In the genomic region with DNA sequence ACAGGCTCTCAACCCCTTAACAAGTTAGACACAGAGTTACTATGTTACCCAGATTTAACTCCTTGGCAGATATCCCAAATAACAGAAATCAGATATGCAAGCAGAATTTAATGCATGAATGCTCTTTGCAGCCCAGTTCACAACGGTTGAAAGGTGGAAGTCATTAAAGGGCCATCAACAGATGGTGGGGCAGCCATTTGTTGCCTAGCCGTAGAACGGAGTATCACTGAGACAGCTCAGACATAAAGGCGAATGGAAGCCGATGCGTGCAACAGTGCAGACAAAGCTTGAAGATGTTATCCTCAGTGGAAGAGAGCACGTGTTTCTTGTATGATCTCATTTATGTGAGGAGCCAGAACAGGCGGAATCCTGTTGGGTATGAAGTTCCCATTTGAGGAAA, we compare ENCODE assay signal across 30 mouse cellular contexts. TPM values are rescaled to one million over a fixed set of nuclear protein-coding genes. Genes with fewer than 3 reads are reported as not detected.
DNase-seq lines count a peak whose midpoint lies in the region; ATAC-seq and TF ChIP-seq lines count a peak whose summit lies in the region.
"Had no signal": no experiment of that assay in that cellular context is flagged by ENCODE, and none has a peak within 500 bp of the region (broad histone marks: within the 10 kb centered on the region; RNA-seq: fewer than 3 reads in every experiment).

No protein-coding gene starts in this region.

- CTCF ChIA-PET in Patski (lab: Charles Lee), result no interaction called here

- no peak overlapping the region for H3K4me2 ChIP-seq in hindbrain, postnatal 0 days (ENCODE audit: low read depth, low read length)
- H3K4me2 ChIP-seq in hindbrain, embryonic 16.5 days (ENCODE audit: low read length), result no peak overlapping the region
- H3K4me2 ChIP-seq in limb, embryonic 15.5 days, result no peak overlapping the region
- no peak overlapping the region for H3K4me2 ChIP-seq in neural tube, embryonic 15.5 days
- H3K4me2 ChIP-seq: hindbrain, embryonic 15.5 days; liver, embryonic 13.5 days; lung, embryonic 14.5 days; neural tube, embryonic 12.5 days; stomach, embryonic 15.5 days had no signal

- in situ Hi-C loops in Patski (cut with MboI; ENCODE audit: low pct_unique_long_range_greater_than_20kb), result no loop called here

- 47% methylated on average over 8 of the region's 8 CpGs for WGBS in hindbrain, postnatal 0 days
- 50% methylated on average over 8 of the region's 8 CpGs for WGBS in hindbrain, embryonic 16.5 days
- WGBS in limb, embryonic 15.5 days, result 45% methylated on average over 8 of the region's 8 CpGs
- WGBS in neural tube, embryonic 15.5 days, result 55% methylated on average over 8 of the region's 8 CpGs

- no peak for TF ChIP-seq CTCF in hindbrain, postnatal 0 days (IDR thresholded peaks at IDR 0.05; ENCODE audit: low read depth)
- TF ChIP-seq CTCF in Patski (IDR thresholded peaks at IDR 0.05), result no peak

- POLR2A ChIA-PET in Patski (lab: Charles Lee), result no interaction called here

- H3K9ac ChIP-seq in hindbrain, postnatal 0 days (replicated peaks; ENCODE audit: low read length), result no peak overlapping the region
- no peak overlapping the region for H3K9ac ChIP-seq in hindbrain, embryonic 16.5 days (ENCODE audit: low read depth, low read length)
- no peak overlapping the region for H3K9ac ChIP-seq in limb, embryonic 15.5 days
- H3K9ac ChIP-seq in neural tube, embryonic 15.5 days (replicated peaks), result no peak overlapping the region
- H3K9ac ChIP-seq: hindbrain, embryonic 15.5 days; liver, embryonic 13.5 days; lung, embryonic 14.5 days; neural tube, embryonic 12.5 days; stomach, embryonic 15.5 days had no signal

- H3K27ac ChIP-seq in hindbrain, postnatal 0 days, result no peak overlapping the region
- no peak overlapping the region for H3K27ac ChIP-seq in hindbrain, embryonic 16.5 days (ENCODE audit: low read depth, low read length)
- no peak overlapping the region for H3K27ac ChIP-seq in limb, embryonic 15.5 days
- H3K27ac ChIP-seq in neural tube, embryonic 15.5 days (replicated peaks), result no peak overlapping the region
- H3K27ac ChIP-seq: heart, embryonic 10.5 days; hindbrain, embryonic 15.5 days; layer of hippocampus, adult 2 months; liver, embryonic 13.5 days; neural tube, embryonic 12.5 days; stomach, embryonic 15.5 days had no signal

- peaks cover 1% of the 10 kb centered on the region; the same call in 1 of the 2 replicates for H3K4me1 ChIP-seq in hindbrain, postnatal 0 days (ENCODE audit: insufficient read depth, low read length)
- peaks cover 10% of the 10 kb centered on the region for H3K4me1 ChIP-seq in hindbrain, embryonic 16.5 days (ENCODE audit: control insufficient read depth, insufficient read depth, low read depth, low read length)
- H3K4me1 ChIP-seq in limb, embryonic 15.5 days, result peaks cover 19% of the 10 kb centered on the region; the same call in 1 of the 2 replicates
- peaks cover 15% of the 10 kb centered on the region for H3K4me1 ChIP-seq in neural tube, embryonic 15.5 days
- H3K4me1 ChIP-seq: stomach, embryonic 15.5 days had no signal

- H3K36me3 ChIP-seq in hindbrain, postnatal 0 days (ENCODE audit: insufficient read depth, low read length), result no peaks in the 10 kb centered on the region
- H3K36me3 ChIP-seq in hindbrain, embryonic 16.5 days (ENCODE audit: control insufficient read depth, insufficient read depth, low read length), result no peaks in the 10 kb centered on the region
- H3K36me3 ChIP-seq in limb, embryonic 15.5 days, result no peaks in the 10 kb centered on the region
- H3K36me3 ChIP-seq in neural tube, embryonic 15.5 days, result no peaks in the 10 kb centered on the region
- H3K36me3 ChIP-seq: heart, embryonic 10.5 days; hindbrain, embryonic 15.5 days; liver, embryonic 13.5 days; neural tube, embryonic 12.5 days; stomach, embryonic 15.5 days had no signal

- DNase-seq in hindbrain, postnatal 0 days (ENCODE audit: low spot score), result peak; percentile 18
- DNase-seq in kidney, postnatal 14 days, result peak; percentile 23
- no peak for DNase-seq in kidney, adult 18-20 months
- peak; percentile 49 for DNase-seq in Patski (ENCODE audit: low read depth, low spot score)
- DNase-seq in thymus, adult 18-20 months, result no peak
- DNase-seq: adrenal gland, postnatal 10 days; cerebellum, adult 9-10 months; gastrocnemius, postnatal 10 days; liver, embryonic 13.5 days; lung, embryonic 14.5 days; midbrain, embryonic 14.5 days; right cerebral cortex, adult 18-20 months; thymus, adult 2 months had no signal

- no peak overlapping the region for H3K4me3 ChIP-seq in hindbrain, postnatal 0 days (ENCODE audit: low read length)
- H3K4me3 ChIP-seq in hindbrain, embryonic 16.5 days (ENCODE audit: low read length), result no peak overlapping the region
- H3K4me3 ChIP-seq in limb, embryonic 15.5 days, result no peak overlapping the region
- no peak overlapping the region for H3K4me3 ChIP-seq in neural tube, embryonic 15.5 days (replicated peaks)
- H3K4me3 ChIP-seq: erythroblast, embryonic 14.5 days; heart, embryonic 10.5 days; hindbrain, embryonic 15.5 days; layer of hippocampus, adult 2 months; liver, embryonic 13.5 days; megakaryocyte, embryonic 14.5 days; neural tube, embryonic 12.5 days; stomach, embryonic 15.5 days had no signal

- H3K27me3 ChIP-seq in hindbrain, postnatal 0 days (ENCODE audit: insufficient read depth, low read length), result no peaks in the 10 kb centered on the region
- H3K27me3 ChIP-seq in hindbrain, embryonic 16.5 days (replicated peaks; ENCODE audit: control insufficient read depth, insufficient read depth, low read length), result no peaks in the 10 kb centered on the region
- no peaks in the 10 kb centered on the region for H3K27me3 ChIP-seq in Patski
- no peaks in the 10 kb centered on the region for H3K27me3 ChIP-seq in limb, embryonic 15.5 days
- no peaks in the 10 kb centered on the region for H3K27me3 ChIP-seq in neural tube, embryonic 15.5 days (replicated peaks)
- H3K27me3 ChIP-seq: hindbrain, embryonic 15.5 days; liver, embryonic 13.5 days; megakaryocyte, embryonic 14.5 days; neural tube, embryonic 12.5 days; stomach, embryonic 15.5 days had no signal

- ATAC-seq in hindbrain, postnatal 0 days, result no peak
- ATAC-seq in hindbrain, embryonic 16.5 days, result no peak
- no peak for ATAC-seq in Patski
- 0 out of 2 replicates have a peak, but pooled peaks have one; percentile 32 for ATAC-seq in limb, embryonic 15.5 days (ENCODE audit: insufficient number of reproducible peaks, low FRiP score, low TSS enrichment, low read depth)
- ATAC-seq in neural tube, embryonic 15.5 days (ENCODE audit: low FRiP score), result no peak
- ATAC-seq: CD4-positive, CD25-positive, alpha-beta regulatory T cell, adult 4 months; forebrain, embryonic 16.5 days; intestine, embryonic 16.5 days had no signal

- H3K9me3 ChIP-seq in hindbrain, postnatal 0 days (ENCODE audit: low read length), result no peaks in the 10 kb centered on the region
- H3K9me3 ChIP-seq in hindbrain, embryonic 16.5 days (ENCODE audit: control insufficient read depth, low read length), result no peaks in the 10 kb centered on the region
- H3K9me3 ChIP-seq in limb, embryonic 15.5 days, result no peaks in the 10 kb centered on the region
- no peaks in the 10 kb centered on the region for H3K9me3 ChIP-seq in neural tube, embryonic 15.5 days (replicated peaks)
- H3K9me3 ChIP-seq: heart, embryonic 10.5 days; hindbrain, embryonic 15.5 days; liver, embryonic 13.5 days; megakaryocyte, embryonic 14.5 days; neural tube, embryonic 12.5 days; stomach, embryonic 15.5 days had no signal

RNA-seq across cellular contexts. Expression of gene Ube4b, which starts 14.0 kb away (rescaled TPM):
- 81.6 and 117 TPM in 2 replicates for total RNA-seq in hindbrain, postnatal 0 days (2014; rRNA removed)
- 44.3 and 48.1 TPM in 2 replicates for polyA plus RNA-seq in hindbrain, postnatal 0 days (2015; fragmentation: Nextera tagmentation; extraction: Ambion mirVana)
- polyA plus RNA-seq in hindbrain, embryonic 16.5 days (2015; fragmentation: Nextera tagmentation; extraction: Ambion mirVana), result 47.4 and 58.6 TPM in 2 replicates
- 63.9 TPM for polyA plus RNA-seq in Patski (2021)
- polyA plus RNA-seq in limb, embryonic 15.5 days (2015; fragmentation: Nextera tagmentation; extraction: Ambion mirVana), result 39.6 and 45.4 TPM in 2 replicates
- polyA plus RNA-seq in neural tube, embryonic 15.5 days (2015; fragmentation: Nextera tagmentation; extraction: Ambion mirVana), result 50.4 and 54.5 TPM in 2 replicates

RNA-seq across cellular contexts. Expression of gene Rbp7, which starts 14.2 kb away (rescaled TPM):
- total RNA-seq in hindbrain, postnatal 0 days (2014; rRNA removed), result not detected in 2 replicates
- 0.34 TPM in 1 of 2 replicates, not detected in the other for polyA plus RNA-seq in hindbrain, postnatal 0 days (2015; fragmentation: Nextera tagmentation; extraction: Ambion mirVana)
- polyA plus RNA-seq in hindbrain, embryonic 16.5 days (2015; fragmentation: Nextera tagmentation; extraction: Ambion mirVana), result not detected in 2 replicates
- polyA plus RNA-seq in Patski (2021), result not detected
- 1.0 and 1.5 TPM in 2 replicates for polyA plus RNA-seq in limb, embryonic 15.5 days (2015; fragmentation: Nextera tagmentation; extraction: Ambion mirVana)
- 1.1 TPM in 1 of 2 replicates, not detected in the other for polyA plus RNA-seq in neural tube, embryonic 15.5 days (2015; fragmentation: Nextera tagmentation; extraction: Ambion mirVana)
- total RNA-seq: granulocyte monocyte progenitor cell, adult 5-6 weeks; hematopoietic stem cell, adult 5-6 weeks; layer of hippocampus, adult 2 months; layer of hippocampus, postnatal 25 days had no signal
- polyA plus RNA-seq: CD4-positive, CD25-positive, alpha-beta regulatory T cell, adult 4 months; erythroblast, embryonic 14.5 days; forebrain, embryonic 16.5 days; hindbrain, embryonic 15.5 days; limb, embryonic 11.5 days; liver, embryonic 13.5 days; neural tube, embryonic 12.5 days had no signal

RNA-seq across cellular contexts. Expression of gene Tmem274, which starts 36.6 kb away (rescaled TPM):
- total RNA-seq in hindbrain, postnatal 0 days (2014; rRNA removed), result not detected in 2 replicates
- polyA plus RNA-seq in hindbrain, postnatal 0 days (2015; fragmentation: Nextera tagmentation; extraction: Ambion mirVana), result not detected in 2 replicates
- polyA plus RNA-seq in hindbrain, embryonic 16.5 days (2015; fragmentation: Nextera tagmentation; extraction: Ambion mirVana), result 0.45 TPM in 1 of 2 replicates, not detected in the other
- polyA plus RNA-seq in Patski (2021), result not detected
- polyA plus RNA-seq in limb, embryonic 15.5 days (2015; fragmentation: Nextera tagmentation; extraction: Ambion mirVana), result not detected in 2 replicates
- not detected in 2 replicates for polyA plus RNA-seq in neural tube, embryonic 15.5 days (2015; fragmentation: Nextera tagmentation; extraction: Ambion mirVana)
- total RNA-seq: adrenal gland, postnatal 10 days; gastrocnemius, postnatal 10 days; granulocyte monocyte progenitor cell, adult 5-6 weeks; hematopoietic stem cell, adult 5-6 weeks; layer of hippocampus, adult 2 months; layer of hippocampus, postnatal 25 days had no signal
- polyA plus RNA-seq: erythroblast, embryonic 14.5 days; forebrain, embryonic 16.5 days; limb, embryonic 11.5 days; liver, embryonic 13.5 days; lung, embryonic 14.5 days; midbrain, embryonic 14.5 days; thymus, adult 2 months had no signal

RNA-seq across cellular contexts. Expression of gene Nmnat1, which starts 44.4 kb away (rescaled TPM):
- total RNA-seq in hindbrain, postnatal 0 days (2014; rRNA removed), result 8.4 and 9.9 TPM in 2 replicates
- polyA plus RNA-seq in hindbrain, postnatal 0 days (2015; fragmentation: Nextera tagmentation; extraction: Ambion mirVana), result 7.1 and 7.8 TPM in 2 replicates
- 7.7 and 9.1 TPM in 2 replicates for polyA plus RNA-seq in hindbrain, embryonic 16.5 days (2015; fragmentation: Nextera tagmentation; extraction: Ambion mirVana)
- 19.5 TPM for polyA plus RNA-seq in Patski (2021)
- polyA plus RNA-seq in limb, embryonic 15.5 days (2015; fragmentation: Nextera tagmentation; extraction: Ambion mirVana), result 8.6 TPM in 2 replicates
- polyA plus RNA-seq in neural tube, embryonic 15.5 days (2015; fragmentation: Nextera tagmentation; extraction: Ambion mirVana), result 5.8 and 9.0 TPM in 2 replicates

RNA-seq across cellular contexts. Expression of gene Lzic, which starts 44.5 kb away (rescaled TPM):
- total RNA-seq in hindbrain, postnatal 0 days (2014; rRNA removed), result 32.2 and 33.5 TPM in 2 replicates
- 33.5 and 34.8 TPM in 2 replicates for polyA plus RNA-seq in hindbrain, postnatal 0 days (2015; fragmentation: Nextera tagmentation; extraction: Ambion mirVana)
- polyA plus RNA-seq in hindbrain, embryonic 16.5 days (2015; fragmentation: Nextera tagmentation; extraction: Ambion mirVana), result 42.2 TPM in 2 replicates
- polyA plus RNA-seq in Patski (2021), result 27.2 TPM
- polyA plus RNA-seq in limb, embryonic 15.5 days (2015; fragmentation: Nextera tagmentation; extraction: Ambion mirVana), result 42.4 and 46.1 TPM in 2 replicates
- 37.9 and 40.0 TPM in 2 replicates for polyA plus RNA-seq in neural tube, embryonic 15.5 days (2015; fragmentation: Nextera tagmentation; extraction: Ambion mirVana)

Comparison
In these comparisons a context has a peak if more than half of its experiments do, and no peak if none do; other contexts are left out.
1. DNase-seq: peak in hindbrain, postnatal 0 days (single experiment), kidney, postnatal 14 days (single experiment) and Patski (single experiment); none in kidney, adult 18-20 months (single experiment) and thymus, adult 18-20 months (0 of 2).